Mouse (Mus musculus): ENCODE measurements around the gene Sema5a.
"Not testable (repeated sequence)": the region's sequence is repeated elsewhere in the genome, so short reads cannot be mapped to it uniquely, and the experiment has no call there.

Gene Sema5a

GRCm38 (mm10) chr15:32244344-32244955, at the start of gene Sema5a:
Gene Sema5a, plus strand, starts transcription at chr15:32244810.
- DNase-seq (ENCODE audit: low read depth, low spot score): peak; percentile 57

GRCm38 (mm10) chr15:32198076-32198475, 46.5 kb upstream of the Sema5a start:
- no peak for DNase-seq (ENCODE audit: low read depth, low spot score)

- DNase-seq (ENCODE audit: low read depth, low spot score): peak; percentile 13
These were observed 46.0 kb upstream of the Sema5a start for GRCm38 (mm10) chr15:32198561-32198960.

GRCm38 (mm10) chr15:32203242-32203641, 41.4 kb upstream of the Sema5a start:
- DNase-seq (ENCODE audit: low read depth, low spot score): no peak

GRCm38 (mm10) chr15:32204908-32205307, 39.7 kb upstream of the Sema5a start:
- no peak for DNase-seq (ENCODE audit: low read depth, low spot score)

- not testable (repeated sequence) for DNase-seq (ENCODE audit: low read depth, low spot score)
These were observed 29.9 kb upstream of the Sema5a start for GRCm38 (mm10) chr15:32214687-32215086.

- no peak for DNase-seq (ENCODE audit: low read depth, low spot score)
These were observed 21.6 kb upstream of the Sema5a start for GRCm38 (mm10) chr15:32223028-32223427.

GRCm38 (mm10) chr15:32225394-32225793, 19.2 kb upstream of the Sema5a start:
- DNase-seq (ENCODE audit: low read depth, low spot score): no peak

- no peak for DNase-seq (ENCODE audit: low read depth, low spot score)
These were observed 18.2 kb upstream of the Sema5a start for GRCm38 (mm10) chr15:32226381-32226780.

GRCm38 (mm10) chr15:32226888-32227395, 17.7 kb upstream of the Sema5a start:
- DNase-seq (ENCODE audit: low read depth, low spot score): no peak

- DNase-seq (ENCODE audit: low read depth, low spot score): no peak
These were observed 14.5 kb upstream of the Sema5a start for GRCm38 (mm10) chr15:32230066-32230465.

- no peak for DNase-seq (ENCODE audit: low read depth, low spot score)
These were observed 12.4 kb upstream of the Sema5a start for GRCm38 (mm10) chr15:32232189-32232588.

GRCm38 (mm10) chr15:32232666-32233141, 11.9 kb upstream of the Sema5a start:
- DNase-seq (ENCODE audit: low read depth, low spot score): not testable (repeated sequence)

- DNase-seq (ENCODE audit: low read depth, low spot score): no peak
These were observed 11.2 kb upstream of the Sema5a start for GRCm38 (mm10) chr15:32233451-32233850.

- DNase-seq (ENCODE audit: low read depth, low spot score): no peak
These were observed 5.5 kb upstream of the Sema5a start for GRCm38 (mm10) chr15:32239099-32239498.

- DNase-seq (ENCODE audit: low read depth, low spot score): no peak
These were observed 4.5 kb upstream of the Sema5a start for GRCm38 (mm10) chr15:32240159-32240558.

GRCm38 (mm10) chr15:32241666-32242065, 2.9 kb upstream of the Sema5a start:
- DNase-seq (ENCODE audit: low read depth, low spot score): no peak

GRCm38 (mm10) chr15:32243096-32243785, 1.4 kb upstream of the Sema5a start:
- DNase-seq (ENCODE audit: low read depth, low spot score): no peak

GRCm38 (mm10) chr15:32243824-32244223, 786 bp upstream of the Sema5a start:
- no peak for DNase-seq (ENCODE audit: low read depth, low spot score)

GRCm38 (mm10) chr15:32244956-32245836, 586 bp downstream of the Sema5a start:
- DNase-seq (ENCODE audit: low read depth, low spot score): no peak

GRCm38 (mm10) chr15:32245837-32246670, 1.4 kb downstream of the Sema5a start:
- peak; percentile 82 for DNase-seq (ENCODE audit: low read depth, low spot score)

Measured in embryo, embryonic 11.5 days (tissue).